Mouse (Mus musculus) urinary bladder, adult 18-20 months (tissue): ENCODE results near the gene Ttll3.

ENCODE experiments used
- DNase-seq, 2 experiments: peaks; one replicate each; pipeline ENCODE4 v3.0.0; 2022; ENCODE audit warnings: low spot score in 2 of 2, mixed read lengths in 2 of 2

The Ttll3 gene

GRCm38 (mm10) chr6:113377496-113378385, 11.3 kb upstream of the Ttll3 start, which contains the start of the genes Tada3 and Arpc4:
Gene Tada3 (minus strand): TSS chr6:113377883.
Gene Arpc4 (plus strand): TSS chr6:113378115.
- DNase-seq = peak; percentile 85 to 89

- no peak for DNase-seq
Observed at GRCm38 (mm10) chr6:113379246-113379645, 9.8 kb upstream of the Ttll3 start.

GRCm38 (mm10) chr6:113380480-113380879, 8.6 kb upstream of the Ttll3 start:
- no peak for DNase-seq

GRCm38 (mm10) chr6:113384351-113384927, 4.6 kb upstream of the Ttll3 start:
- DNase-seq = no peak

GRCm38 (mm10) chr6:113385160-113385714, 3.8 kb upstream of the Ttll3 start:
- no peak for DNase-seq

GRCm38 (mm10) chr6:113386025-113386424, 3.0 kb upstream of the Ttll3 start:
- no peak for DNase-seq

- DNase-seq = no peak
Observed at GRCm38 (mm10) chr6:113390715-113391114, 1.7 kb downstream of the Ttll3 start.

GRCm38 (mm10) chr6:113392015-113392386, 2.9 kb downstream of the Ttll3 start:
- no peak for DNase-seq

GRCm38 (mm10) chr6:113392387-113393071, 3.5 kb downstream of the Ttll3 start:
- peak; percentile 13 to 31 for DNase-seq

- no peak for DNase-seq
Observed at GRCm38 (mm10) chr6:113393951-113394350, 4.9 kb downstream of the Ttll3 start.

- DNase-seq = no peak
Observed at GRCm38 (mm10) chr6:113394811-113395210, 5.8 kb downstream of the Ttll3 start.

GRCm38 (mm10) chr6:113395501-113395900, 6.4 kb downstream of the Ttll3 start:
- DNase-seq = no peak

- DNase-seq = no peak
Observed at GRCm38 (mm10) chr6:113396270-113397030, 7.4 kb downstream of the Ttll3 start.

GRCm38 (mm10) chr6:113402094-113402493, 13.0 kb downstream of the Ttll3 start:
- no peak for DNase-seq

GRCm38 (mm10) chr6:113404649-113405448, 15.8 kb downstream of the Ttll3 start:
- DNase-seq = no peak

GRCm38 (mm10) chr6:113405483-113405882, 16.4 kb downstream of the Ttll3 start:
- DNase-seq = no peak

GRCm38 (mm10) chr6:113406683-113407082, 17.6 kb downstream of the Ttll3 start:
- no peak for DNase-seq

- DNase-seq = no peak
Observed at GRCm38 (mm10) chr6:113410001-113410400, 20.9 kb downstream of the Ttll3 start.

GRCm38 (mm10) chr6:113416416-113416815, 27.4 kb downstream of the Ttll3 start:
- no peak for DNase-seq

- no peak for DNase-seq
Observed at GRCm38 (mm10) chr6:113418441-113419198, 29.6 kb downstream of the Ttll3 start.
